Mouse (Mus musculus) lung, adult 18-20 months (tissue): Measurements from ENCODE around the gene Hpse2.

Experiments
- DNase-seq, 2 experiments: peaks; one replicate each; pipeline ENCODE4 v3.0.0; 2022; ENCODE audit warnings: mixed read lengths in 2 of 2

The Hpse2 gene

GRCm38 (mm10) chr19:43156085-43156484 is 232.1 kb downstream of the Hpse2 start:
- DNase-seq: no peak

DNA sequence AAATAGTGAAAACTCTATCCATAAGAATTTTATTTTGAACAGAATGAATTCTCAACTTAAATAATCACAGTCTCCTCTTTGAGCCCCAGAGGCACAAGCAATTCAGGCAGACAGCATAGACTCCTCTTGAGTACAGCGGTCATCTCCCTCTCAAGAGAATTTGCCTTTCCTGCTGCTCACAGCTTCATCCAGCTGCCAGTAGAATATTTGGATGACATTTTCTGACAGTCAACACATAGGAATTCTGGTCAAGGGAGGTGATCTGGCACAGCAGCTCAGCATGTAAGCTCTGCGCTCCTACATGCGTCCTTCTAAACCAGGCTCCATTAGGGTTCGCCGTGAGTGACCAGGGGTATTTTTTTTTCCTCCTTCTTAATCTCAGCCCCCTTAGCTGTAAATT is 232.6 kb downstream of the Hpse2 start:
- peak in 1 of 2 experiments; percentile 5 for DNase-seq

DNA sequence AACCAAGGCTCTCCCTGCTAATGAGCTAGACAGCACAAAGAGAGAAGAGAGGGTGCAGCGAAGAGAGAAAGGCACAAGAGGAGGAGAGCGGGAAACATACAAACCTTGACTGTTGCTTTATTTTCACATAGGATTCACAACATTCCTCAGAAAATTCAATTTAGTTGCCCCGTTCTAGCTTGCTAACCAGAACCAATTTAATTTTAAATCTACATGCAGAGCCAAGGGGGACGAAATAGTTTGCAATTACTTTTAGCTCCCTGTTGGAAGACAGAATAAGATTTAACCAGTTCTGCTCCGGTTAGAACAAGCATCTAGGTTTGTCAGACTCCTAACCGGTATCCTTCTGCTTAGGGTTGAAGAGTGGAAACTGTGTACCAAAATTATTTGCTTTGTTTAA is 240.3 kb downstream of the Hpse2 start:
- no peak for DNase-seq

GRCm38 (mm10) chr19:43146820-43147219 is 241.3 kb downstream of the Hpse2 start:
- DNase-seq: no peak

- DNase-seq: no peak
Observed at GRCm38 (mm10) chr19:43141646-43142045, 246.5 kb downstream of the Hpse2 start.

- DNase-seq: peak in 1 of 2 experiments; percentile 0
Observed at GRCm38 (mm10) chr19:43109796-43110195, 278.4 kb downstream of the Hpse2 start.

GRCm38 (mm10) chr19:43096915-43097314 is 291.2 kb downstream of the Hpse2 start:
- no peak for DNase-seq

DNA sequence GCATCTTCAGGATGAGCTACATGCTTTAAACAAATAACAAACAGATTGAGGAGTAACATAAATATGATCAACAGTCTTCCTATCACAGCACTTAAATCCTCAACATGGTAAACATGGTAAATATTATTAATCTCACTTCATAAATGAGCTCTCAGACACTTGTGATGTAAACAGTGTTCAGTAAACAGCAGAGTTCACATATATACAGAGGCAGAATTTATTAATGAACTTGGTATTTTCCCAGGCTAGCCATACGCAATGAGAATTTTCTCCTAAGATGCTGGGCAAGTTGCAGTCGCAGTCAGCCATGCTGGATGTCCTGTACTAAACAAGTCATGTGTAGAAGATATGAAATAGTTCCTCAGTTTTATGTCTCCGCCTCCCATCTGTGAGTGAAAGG is 300.9 kb downstream of the Hpse2 start:
- no peak for DNase-seq

DNA sequence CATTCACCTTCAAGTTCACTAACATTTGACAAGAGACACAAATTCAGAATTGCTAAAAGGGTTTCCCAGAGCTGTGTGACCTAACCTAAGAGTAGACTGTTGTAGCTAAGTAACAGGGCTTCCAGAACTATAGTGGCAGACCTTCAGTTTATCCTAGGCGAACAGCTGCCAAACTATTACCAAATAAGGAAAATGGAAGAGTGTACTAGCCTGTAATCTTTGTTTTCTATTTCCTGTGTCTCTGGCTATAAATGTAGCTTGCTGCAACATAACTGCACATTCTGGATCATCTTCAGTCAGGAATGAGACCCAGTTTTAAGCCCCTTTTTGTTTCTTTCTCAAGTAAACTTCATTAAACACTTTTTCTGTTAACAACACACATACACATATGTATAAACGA is 324.0 kb downstream of the Hpse2 start:
- DNase-seq: no peak

DNA sequence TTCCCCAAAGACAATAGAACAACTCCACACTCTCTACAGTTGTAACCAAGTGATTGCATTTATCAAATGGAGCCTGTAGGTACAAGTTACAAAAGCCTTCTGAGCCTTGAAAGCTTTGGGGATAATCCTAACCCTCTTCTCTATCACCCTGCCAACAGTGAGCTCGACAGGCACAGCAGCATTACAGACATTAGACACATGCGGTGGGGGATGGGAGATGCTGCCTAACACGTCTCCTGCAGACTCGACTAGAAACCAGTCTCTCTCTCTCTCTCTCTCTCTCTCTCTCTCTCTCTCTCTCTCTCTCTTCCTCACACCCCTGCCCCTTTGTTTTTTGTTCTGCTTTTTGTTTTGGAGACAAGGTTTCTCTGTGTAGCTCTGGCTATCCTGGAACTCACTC is 343.6 kb downstream of the Hpse2 start:
- DNase-seq: no peak

DNA sequence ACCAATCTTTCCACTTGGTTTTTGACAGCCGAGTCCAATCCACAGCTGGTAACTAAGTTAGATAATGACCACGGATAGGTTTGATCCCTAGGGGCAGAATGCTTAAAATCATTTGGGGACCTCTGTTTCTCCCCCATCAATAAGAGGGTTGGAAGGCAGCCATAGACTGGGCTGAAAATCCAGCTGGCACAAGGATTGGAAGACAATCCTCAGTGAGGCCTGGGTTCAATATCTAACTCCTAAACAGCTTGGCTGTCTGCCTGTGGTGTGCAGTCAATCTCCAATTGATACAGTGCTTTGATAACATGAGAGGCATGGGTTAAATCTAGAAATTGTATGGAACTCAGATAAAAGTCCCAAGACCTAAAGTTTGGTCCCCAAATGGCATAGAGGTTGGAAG is 345.4 kb downstream of the Hpse2 start:
- DNase-seq: no peak

DNA sequence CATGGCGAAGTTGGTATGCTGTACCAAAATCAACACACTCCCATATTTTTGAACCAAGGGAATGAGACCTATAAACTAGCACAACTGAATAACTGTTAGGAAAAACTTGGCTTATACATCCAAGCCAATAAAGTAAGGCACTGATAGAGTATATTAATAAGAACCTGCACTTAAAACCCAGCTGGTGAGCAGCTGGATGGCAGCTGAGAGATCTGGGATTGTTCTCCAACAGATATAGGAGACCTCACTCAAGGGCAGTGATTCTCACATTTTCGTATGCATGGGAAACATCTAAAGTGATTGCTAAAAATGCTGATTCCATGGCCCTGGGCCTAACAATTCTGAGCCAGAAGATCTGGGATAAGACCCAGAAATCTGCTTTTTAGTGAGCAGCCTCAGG is 345.9 kb downstream of the Hpse2 start:
- no peak for DNase-seq

- no peak for DNase-seq
Observed at GRCm38 (mm10) chr19:43036381-43036780, 351.8 kb downstream of the Hpse2 start.

- peak in 1 of 2 experiments; percentile 6 for DNase-seq
Observed at GRCm38 (mm10) chr19:43027305-43027704, 360.9 kb downstream of the Hpse2 start.

- DNase-seq: no peak
Observed at GRCm38 (mm10) chr19:43022611-43023173, 365.5 kb downstream of the Hpse2 start.

DNA sequence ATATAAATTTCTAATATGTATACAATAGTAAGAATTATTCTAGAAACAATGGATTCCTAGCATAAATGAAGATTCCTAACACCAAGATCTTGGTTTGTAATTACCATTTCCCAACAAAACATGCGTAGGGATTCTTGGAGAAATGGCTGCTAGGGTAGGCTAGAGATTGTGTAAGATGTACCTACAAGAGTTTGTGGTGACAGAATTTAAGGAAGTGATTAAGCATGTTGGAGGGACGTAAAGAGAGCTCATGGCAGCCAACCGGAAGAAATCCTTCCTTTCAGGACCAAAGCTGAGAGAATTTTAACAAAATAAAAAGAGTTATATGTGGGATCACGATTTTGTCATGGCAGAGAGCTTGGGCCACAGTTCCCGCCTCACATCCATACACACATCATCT is 369.4 kb downstream of the Hpse2 start:
- DNase-seq: no peak

- no peak for DNase-seq
Observed at GRCm38 (mm10) chr19:42996406-42996805, 391.7 kb downstream of the Hpse2 start.

DNA sequence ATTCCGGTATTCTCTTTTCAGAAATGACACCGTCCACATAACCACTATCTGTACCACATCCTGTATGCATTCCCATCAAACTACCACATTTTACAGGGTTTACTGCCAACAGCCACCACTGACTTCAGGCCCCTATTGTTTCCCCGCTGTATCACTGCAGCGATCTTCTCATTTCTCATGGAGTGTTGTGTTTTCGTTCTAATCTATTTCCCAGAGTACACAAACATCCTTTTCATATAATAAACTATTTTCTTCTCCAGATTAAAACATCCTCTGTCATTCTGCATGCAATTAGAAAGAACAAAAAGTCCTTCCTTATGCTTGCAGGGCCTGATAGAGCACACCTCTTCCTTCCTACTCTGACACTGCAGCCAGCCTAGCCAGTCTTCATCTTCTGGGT is 399.3 kb downstream of the Hpse2 start:
- peak; percentile 18 to 41 for DNase-seq

DNA sequence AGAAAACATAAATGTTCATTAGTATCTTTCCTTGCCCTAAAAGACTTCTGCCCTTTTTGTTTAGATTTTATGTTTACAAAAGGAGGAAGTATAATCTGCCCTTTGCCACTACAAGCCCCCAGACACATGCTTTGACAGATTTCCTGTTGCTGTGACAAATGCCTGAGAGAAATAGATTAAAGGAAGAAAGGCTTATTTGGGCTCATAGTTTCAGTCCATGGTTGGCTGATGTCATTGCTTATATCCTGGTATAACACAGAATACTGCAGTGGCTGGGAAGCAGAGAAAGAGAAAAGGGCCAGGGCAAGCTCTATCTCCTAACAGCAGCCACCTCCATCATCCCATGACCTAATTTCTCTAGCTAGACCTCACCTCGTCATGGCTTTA is 401.8 kb downstream of the Hpse2 start:
- peak in 1 of 2 experiments; percentile 13 for DNase-seq

DNA sequence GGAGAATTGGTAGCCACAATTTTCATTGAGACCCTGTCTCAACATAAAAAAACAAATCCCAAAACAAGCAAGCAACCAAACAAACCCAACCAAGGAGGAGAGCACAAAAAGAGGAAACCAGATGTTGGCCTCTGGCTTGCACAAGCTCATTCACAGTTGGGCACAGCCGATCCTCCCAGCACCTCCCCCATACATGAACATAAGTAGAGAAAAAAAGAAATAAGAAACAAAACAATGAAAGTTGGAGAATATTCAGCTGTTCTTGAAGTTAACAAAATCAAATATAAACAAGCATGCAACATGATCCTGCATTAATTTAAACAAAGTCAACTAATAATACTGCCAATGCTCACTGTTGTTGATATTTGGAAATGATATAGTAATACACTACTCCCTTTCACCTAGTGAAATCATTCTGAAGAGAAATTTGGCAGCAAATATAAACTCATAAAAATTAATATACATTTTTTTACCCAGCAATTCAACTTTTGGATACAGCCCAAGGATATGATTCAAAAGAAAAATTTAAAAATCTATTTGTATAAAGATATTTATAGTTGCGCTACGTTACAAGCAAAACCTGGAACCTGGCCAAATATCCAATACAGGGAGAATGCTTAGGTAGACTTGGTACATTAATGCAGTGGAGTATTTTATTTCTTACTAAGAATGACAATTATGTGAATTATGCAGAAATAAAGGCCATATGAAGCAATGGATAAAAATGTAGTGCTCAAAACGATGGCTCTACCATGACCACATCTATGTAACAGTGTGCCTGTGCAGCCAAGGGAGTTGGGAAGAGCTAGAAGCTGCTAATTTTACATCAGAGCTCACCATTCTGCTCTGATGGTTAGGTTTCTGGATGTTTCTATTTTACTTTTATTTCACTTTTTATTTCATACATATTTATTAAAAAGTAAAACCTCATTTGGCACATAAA is 402.5 kb downstream of the Hpse2 start:
- DNase-seq: no peak

GRCm38 (mm10) chr19:42980537-42980936 is 407.6 kb downstream of the Hpse2 start:
- no peak for DNase-seq

DNA sequence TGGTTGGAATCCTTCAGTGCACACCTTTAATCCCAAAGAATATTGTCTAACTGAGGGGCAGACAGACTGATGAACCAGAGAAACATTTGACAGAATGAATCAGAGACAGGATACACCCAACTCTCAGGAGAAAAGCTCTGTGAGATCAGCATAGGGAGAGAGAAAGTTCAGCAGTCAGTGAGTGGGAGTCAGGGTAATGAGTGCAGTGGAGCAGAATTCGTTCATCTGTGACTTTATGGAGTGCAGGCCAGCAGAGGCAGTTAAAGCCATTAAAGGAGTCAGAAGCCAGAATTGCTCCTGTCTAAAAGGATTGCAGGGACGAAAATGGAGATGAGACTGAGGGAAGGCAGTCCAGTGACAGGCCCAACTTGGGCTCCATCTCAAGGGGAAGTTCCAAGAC is 410.2 kb downstream of the Hpse2 start:
- no peak for DNase-seq

GRCm38 (mm10) chr19:42973740-42974139 is 414.4 kb downstream of the Hpse2 start:
- no peak for DNase-seq

GRCm38 (mm10) chr19:42965171-42965570 is 423.0 kb downstream of the Hpse2 start:
- no peak for DNase-seq
